Mouse (Mus musculus) frontal cortex, postnatal 10 days (tissue): ENCODE data around the gene Fam53b.

Experiments
- DNase-seq, 2 experiments: peaks; one replicate each; pipeline ENCODE4 v3.0.0; 2022; ENCODE audit warnings: low spot score in 2 of 2, mixed read lengths in 1 of 2

Gene Fam53b

GRCm38 (mm10) chr7:132787496-132788190 is 26.0 kb downstream of the Fam53b start:
- DNase-seq: no peak

GRCm38 (mm10) chr7:132787022-132787421 is 26.7 kb downstream of the Fam53b start:
- DNase-seq: no peak

DNA sequence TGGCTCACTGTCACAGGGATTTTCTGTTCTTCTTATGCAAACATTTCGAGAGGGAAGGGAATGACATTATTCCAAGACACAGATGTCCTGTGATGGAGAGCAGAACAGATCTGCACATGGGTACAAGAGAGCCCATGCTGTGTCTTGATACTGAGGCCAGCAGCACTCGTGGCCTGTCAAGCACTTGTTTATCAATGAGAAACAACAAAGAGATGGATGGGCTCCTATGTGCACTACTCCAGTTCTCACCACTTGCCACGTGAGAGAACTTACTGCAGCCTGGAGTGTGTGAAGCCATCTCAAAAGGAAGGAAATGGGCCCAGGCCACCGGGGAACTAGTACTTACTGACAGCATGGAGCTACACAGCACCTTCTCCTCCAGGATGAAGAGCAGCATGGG is 27.2 kb downstream of the Fam53b start:
- no peak for DNase-seq

DNA sequence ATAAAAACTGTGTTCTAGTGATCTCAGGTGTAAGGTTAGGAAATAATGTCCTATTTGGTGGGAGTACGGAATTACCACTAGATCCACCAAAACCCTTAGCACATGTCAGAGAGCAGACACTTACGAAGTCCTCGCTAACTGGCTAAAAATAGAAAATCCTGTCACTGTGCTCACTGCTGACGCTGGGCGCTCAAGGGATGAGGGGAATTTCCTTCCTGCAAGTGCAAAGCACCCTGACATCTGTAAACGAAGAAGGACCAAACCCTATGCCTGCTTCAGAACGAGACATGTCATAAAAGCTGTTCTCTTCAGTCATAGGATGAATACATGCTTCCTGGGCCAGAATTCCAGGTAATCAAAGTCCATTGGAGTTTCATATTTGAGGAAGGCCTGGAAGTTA is 27.7 kb downstream of the Fam53b start:
- no peak for DNase-seq

DNA sequence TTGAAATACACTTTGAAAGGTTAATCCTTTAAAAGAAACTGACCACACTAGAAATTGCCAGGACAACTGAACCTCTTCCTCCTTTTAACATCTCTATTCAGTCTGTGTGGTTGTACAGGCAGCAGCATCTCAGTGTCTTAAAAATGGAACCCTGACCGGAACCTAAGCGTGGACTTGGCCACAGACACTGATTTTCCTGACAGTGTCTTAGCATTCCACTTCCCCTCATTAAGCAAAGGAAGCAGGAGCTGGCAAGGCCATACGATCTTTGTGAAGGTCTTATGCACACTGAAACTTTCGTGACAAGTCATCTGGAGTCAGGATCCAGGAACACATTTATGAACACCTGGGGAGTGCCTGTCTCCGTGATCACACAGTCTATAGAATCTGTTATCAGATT is 29.6 kb downstream of the Fam53b start:
- no peak for DNase-seq

DNA sequence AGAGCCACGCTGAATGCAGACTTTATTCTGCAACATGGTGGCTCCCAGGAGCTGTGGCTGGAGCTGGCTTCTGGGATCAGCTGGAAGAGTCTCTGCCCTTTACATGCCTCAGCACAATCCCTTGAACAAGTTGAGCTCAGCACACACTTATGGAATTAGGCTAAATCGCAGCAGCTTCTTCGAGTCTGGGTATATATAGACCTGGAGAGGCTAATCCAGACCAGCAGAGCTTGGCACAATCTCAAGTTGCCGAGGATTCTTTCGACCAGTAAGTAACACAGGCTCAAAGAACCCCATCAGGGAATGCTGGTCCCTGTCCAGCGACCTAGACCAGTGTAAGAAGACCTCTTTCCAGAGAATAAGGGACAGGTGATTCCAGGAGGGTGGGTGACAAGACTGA is 31.8 kb downstream of the Fam53b start:
- no peak for DNase-seq

DNA sequence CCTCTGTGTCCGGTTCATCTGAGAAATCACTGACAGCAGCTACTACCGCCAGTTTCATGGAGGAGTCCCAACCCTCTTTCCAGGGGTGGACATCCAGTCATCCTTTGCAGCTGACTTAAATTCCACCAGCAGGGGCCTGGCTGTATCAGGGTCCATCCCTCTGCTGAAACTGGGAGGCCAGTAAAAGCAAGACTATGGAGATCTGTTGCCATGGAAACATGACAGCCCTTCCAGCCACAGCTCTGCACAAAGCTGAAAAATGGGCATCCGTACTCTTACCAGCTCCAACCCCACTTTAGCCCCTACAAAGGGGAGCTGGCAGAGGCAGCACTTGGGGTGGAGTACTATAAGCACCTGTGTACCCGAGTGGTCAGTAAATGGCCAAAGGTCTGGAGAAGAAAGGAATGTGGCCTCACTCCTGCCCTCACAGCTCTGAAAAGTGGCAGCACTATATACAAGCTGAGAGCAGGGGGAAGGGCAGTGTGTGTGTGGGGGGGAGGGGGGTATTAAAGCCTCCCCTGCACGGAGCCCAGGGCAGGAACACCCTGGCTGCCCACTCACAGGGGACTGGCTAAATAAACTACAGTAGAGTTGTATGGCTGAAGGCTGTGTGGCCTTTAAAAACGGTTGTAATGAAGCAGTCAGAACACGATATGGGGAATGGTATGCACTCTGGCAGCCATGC is 32.4 kb downstream of the Fam53b start:
- DNase-seq: no peak

DNA sequence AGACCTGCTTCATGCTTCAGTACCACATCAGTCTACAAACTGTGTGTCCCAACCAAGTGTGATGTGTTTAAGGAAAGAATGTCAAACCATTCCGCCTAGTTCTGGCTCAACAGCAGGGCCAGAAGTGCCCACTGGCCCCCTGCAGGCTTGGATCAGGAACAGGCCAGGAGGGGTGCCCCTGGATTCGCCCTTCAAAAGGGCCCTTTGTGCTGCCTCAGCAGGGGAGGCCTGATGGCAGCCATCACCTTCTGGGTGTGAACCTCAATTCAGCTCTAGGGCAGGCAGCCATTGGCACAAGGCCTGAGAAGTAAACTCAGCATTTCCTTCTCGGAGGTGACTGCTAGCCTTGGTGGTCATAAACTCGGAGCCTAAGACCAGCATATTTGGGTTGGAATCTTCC is 33.1 kb downstream of the Fam53b start:
- DNase-seq: no peak

DNA sequence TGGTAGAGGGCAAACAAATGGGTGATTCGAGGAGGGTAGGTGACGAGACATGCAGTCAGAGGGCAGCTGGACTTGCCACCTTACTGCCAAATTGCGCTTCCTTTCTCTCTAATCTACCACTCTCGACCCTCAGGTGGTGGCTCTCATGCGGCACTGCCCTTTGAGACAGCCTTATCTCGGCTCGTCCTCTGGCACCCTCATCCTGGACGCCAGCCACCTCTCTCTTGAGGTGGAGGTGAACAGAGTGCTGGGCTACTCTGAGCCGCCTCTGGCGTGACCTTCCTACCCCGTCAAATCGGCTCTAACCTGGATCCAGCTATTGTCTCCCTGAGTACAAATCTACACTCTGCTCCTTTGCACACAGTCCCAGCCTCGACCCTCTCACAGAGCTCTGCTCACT is 35.1 kb downstream of the Fam53b start:
- no peak for DNase-seq

- DNase-seq: no peak
Measured at GRCm38 (mm10) chr7:132777728-132778453, 35.8 kb downstream of the Fam53b start.

DNA sequence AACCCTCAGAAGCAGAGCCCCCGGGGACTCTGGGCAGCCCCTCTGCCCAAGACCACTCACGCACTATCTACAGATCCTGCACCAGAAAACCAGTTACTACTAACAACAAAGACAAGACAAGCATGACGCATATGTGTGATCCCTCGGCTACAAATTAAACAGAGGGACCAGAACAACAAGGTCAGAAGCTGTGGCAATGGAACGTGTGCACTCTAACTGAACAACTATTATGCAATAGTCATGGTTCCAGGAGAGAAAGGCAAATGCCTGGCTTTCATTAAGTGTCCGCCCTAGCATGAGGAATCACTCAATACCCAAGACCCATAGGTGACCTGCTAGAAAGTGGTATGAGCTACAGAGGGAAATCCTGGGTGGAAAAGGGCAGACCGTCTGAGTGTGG is 36.6 kb downstream of the Fam53b start:
- DNase-seq: no peak

DNA sequence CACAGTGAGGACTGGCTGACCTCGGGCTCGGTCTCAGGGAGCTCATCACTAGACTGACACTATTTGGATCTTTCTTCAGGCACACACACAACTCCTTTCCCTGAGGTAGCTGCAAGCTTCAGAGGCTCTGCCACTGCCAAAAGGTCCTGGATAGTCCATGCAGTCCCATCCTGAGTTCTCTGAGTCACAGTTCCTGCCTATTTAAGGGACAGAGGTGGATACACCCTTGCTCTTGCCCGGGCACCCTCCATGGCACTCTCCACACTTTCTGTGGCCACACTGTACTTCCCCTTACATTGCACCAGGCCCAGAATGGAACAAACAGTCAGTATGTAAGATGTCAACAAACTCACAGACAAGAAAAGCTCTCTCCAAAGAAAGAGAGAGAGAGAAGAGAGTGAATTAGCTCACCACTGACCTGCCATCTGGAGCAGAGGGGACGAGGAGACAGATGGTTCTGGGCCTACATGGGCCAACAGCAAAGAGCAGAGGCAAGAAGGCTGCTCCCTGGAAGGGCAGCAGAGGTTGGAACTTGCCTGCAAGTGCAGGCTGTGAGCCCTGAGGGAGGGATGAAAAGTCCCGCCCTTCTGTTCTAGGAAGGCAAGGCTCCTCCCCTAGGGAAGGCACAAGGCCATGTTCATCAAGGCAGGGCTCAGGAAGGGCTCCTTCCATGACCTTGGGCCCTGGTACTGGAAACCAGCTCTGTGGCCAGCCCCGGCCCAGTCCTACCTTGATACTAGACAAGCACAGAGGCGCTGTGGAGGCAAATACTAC is 37.2 kb downstream of the Fam53b start:
- DNase-seq: no peak

- no peak for DNase-seq
Measured at GRCm38 (mm10) chr7:132775922-132776321, 37.8 kb downstream of the Fam53b start.

DNA sequence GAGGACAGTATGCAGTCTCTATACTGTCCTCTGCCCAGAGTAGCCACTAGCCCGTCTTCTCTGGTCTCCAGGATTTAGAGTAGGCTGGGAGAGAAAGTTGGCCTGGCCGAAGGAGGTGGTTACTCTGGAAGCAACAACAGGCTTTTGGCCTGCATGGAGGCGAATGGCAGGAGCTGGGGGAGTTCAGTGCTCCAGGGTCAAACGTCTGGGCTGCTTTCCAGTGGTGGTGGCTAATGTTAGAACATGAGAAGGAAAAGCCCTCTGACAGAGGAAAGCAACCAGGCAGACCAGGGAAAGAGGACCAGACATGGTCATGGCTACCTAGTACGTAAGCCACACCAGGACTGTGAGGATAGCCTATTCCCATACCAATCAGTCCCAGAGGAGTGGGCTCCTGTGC is 38.4 kb downstream of the Fam53b start:
- no peak for DNase-seq

DNA sequence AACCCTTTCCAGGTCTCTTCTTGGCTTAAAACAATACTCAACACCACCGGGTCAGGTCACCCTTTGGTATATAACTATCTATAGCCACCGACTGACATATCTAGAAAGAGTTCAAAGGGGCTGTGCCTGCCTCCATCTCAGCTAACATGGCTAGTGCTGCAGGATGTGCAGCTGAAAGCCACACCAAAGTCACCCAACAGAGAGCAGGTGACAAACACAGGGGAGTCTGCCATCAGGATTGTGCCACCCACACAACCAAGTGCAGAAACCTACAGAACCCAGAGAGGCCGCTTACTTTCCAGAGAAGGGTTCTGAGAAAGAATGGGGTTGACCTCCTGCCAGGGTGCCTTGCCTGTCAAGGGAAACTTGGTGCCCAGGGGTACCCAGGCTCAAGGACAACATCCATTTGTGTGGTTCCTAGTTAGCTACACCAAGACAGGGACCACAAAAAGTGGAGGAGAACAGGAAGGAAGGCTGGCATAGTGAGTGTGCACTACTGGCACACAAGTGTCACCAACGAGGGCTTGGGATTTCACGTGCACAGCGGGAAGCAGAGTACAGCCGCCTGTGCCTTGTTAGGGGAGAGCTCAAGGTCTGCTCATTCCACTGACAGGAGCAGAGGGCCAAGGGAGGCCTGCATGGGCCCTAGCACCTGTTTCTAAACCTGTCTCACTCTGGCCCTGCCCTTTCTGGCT is 40.5 kb downstream of the Fam53b start:
- no peak for DNase-seq

DNA sequence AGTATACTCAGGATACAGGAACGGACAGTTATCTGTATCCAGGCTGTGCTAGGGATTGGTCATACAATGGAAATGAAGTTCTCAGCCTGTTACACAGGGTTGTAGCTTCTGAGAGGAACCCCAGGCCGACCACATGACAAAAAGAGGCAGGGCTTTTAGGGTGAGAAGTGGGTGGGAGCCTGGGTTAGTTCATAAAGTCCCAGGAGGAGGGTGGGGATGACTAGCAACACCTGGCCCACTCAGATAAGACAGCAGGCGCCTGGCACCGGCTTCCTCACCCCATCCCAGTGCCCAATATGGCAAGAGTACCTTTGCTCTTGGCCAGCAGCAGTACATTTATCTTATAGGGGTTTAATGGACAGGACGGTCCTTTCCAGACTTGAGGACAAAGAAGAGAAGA is 41.2 kb downstream of the Fam53b start:
- DNase-seq: no peak

DNA sequence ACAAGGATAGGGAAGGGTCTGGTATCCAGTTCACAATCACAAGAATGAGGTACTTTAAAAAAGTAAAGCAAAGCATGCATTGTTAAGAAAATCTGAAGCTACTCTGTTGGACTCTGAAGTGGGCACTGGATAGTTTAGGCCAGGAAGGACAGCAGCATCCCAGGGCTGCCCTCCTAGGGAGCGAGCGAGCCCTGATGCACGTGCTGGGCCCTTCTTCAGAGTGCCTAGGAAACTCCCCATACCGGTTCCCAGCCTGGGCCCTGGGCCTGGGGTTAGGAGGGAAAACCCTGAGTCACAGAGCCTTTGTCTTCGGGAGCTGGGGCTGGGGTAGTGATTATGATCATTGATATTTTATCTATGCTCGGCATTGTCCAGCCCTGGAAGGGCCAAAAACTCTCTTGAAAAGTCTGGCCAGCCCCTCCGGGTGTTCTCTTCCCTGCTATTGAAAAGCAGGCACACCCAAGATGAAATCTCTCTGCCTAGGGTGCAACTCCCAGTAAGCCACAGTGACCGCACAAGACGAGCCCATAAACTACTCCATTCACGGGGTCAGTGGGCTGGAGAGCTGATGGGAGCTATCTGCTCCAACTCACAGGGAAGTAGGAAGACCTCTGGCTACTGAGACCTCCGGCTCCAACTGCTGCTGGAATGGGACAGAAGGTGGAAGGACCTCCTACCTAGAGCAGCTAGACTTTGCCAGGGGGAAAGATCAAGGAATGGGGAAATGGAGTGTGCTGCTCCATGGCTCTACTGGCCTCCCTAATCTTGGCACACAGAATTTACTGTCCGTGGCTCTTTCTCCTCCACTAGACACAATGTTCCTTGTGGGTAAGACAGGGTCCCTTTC is 45.0 kb downstream of the Fam53b start:
- DNase-seq: no peak

GRCm38 (mm10) chr7:132767999-132768370 is 45.7 kb downstream of the Fam53b start:
- no peak for DNase-seq

DNA sequence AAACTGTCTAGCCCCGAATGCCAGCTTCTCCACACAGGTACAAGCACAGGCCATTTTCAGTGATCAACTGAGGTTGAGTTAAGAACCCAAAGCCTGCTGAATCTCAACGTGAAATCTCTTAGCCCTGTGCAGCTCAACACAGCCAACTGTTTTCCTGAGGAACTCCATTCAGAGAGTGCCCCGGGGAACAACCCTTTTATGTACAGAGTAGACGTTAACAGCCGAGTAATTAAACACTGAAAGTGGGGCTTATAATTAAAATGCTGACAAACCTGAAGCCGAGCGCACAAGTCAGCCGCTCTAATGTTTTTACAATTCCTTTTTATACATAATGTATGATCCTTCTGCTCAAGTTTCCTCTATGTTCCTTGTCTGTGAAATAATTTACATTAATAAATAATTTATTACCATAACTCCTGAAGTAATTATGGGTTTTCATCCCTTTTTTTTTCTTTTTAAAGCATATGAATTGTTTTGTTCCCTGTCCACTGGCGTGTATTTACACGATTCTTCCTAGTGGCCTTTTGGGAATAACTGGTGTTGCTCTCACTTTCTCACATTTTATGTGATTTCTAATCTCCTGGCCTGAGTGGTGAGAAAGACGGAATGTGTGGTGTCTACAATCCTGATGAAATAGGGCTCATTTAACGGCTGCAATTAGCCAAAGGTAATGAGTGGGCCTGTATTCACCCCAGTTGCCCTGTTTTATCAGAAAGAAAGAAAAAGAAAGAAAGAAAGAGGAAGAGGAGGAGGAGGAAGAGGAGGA is 46.3 kb downstream of the Fam53b start:
- no peak for DNase-seq
